Mouse (Mus musculus): ENCODE results near the gene B4galt3. TPM values are rescaled to one million over a fixed set of nuclear protein-coding genes. Genes with fewer than 3 reads are reported as not detected.

B4galt3 gene
- polyA plus RNA-seq, 1 experiment, result 55.1 TPM

DNA sequence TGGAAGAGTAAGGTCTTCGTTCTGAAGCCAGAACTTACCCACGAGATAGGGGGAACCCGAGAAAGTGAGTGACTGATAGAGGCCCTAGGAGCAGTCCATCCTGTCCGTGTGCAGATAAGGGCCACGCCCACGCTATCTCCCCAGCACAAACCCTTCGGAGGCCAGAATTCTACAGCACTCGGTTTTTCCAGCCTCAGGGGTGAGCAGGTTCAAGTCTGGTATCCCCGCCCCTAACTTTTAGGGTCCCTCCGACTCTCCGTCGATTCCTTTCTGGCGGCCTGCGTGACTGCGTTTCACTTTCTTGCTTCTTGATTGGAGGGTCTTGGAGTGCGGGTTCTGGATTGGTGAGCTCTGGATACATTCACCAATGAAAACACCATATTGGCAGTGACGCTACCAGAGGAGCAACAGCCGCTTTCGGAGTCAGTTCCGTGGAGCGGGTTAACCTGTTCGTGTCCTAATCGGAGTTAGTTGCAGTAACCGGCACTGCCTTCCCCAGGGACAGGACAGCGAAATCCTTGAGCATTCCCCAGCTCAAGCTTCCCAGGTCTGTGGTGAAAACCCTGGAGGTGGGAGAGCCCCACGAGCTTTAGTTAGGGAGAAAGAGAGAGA lies 10.9 kb downstream of the B4galt3 start, which contains the start of gene Ppox:
TSS of gene Ppox (minus strand) at position 271 of the 612 bp plus-strand sequence.
- peak; percentile 32 for TF ChIP-seq POLR2A (IDR thresholded peaks at IDR 0.05; ENCODE audit: low read depth, low read length)
- no peak for TF ChIP-seq CTCF (IDR thresholded peaks at IDR 0.05; ENCODE audit: borderline replicate concordance, insufficient read depth, low read length)
- H3K27ac ChIP-seq (ENCODE audit: insufficient read depth, low read length), result peak within 1 kb of the TSS; percentile 48
- peak within 1 kb of the TSS; percentile 68 for H3K4me3 ChIP-seq (ENCODE audit: insufficient read depth, low read length)
- H3K4me1 ChIP-seq (ENCODE audit: control insufficient read depth, insufficient read depth, low read length), result no peaks in the 10 kb centered on the region

DNA sequence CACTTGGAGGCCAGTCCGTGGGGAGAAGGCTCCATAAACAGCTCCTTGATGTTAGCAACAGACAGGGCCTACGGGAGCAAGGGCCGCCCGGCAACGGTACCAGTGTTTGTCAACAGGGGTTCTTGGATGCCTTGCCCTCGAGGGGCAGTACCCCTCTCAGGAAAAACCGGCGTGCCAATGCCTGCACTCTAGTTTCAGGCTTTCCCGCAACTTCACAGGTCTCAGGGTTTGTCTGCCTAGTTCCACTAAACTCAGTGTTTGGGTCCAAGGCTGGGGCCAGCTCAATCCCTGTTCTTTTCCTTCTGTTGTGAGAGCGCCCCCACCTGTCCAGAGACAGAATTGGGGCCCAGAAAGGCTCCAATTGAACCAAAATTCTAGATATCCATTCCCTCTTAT lies 11.4 kb downstream of the B4galt3 start:
- Histone ChIP-seq H3K4me3 (ENCODE audit: insufficient read depth, low read length) (peak overlapping the region; percentile 68), H3K4me1 (ENCODE audit: control insufficient read depth, insufficient read depth, low read length) (no peaks in the 10 kb centered on the region), H3K27ac (ENCODE audit: insufficient read depth, low read length) (peak overlapping the region; percentile 48)
- TF ChIP-seq POLR2A (IDR thresholded peaks at IDR 0.05; ENCODE audit: low read depth, low read length) (no peak; the same call in none of the 2 replicates), CTCF (IDR thresholded peaks at IDR 0.05; ENCODE audit: borderline replicate concordance, insufficient read depth, low read length) (0 out of 2 replicates have a peak, but pooled peaks have one; percentile 31)

DNA sequence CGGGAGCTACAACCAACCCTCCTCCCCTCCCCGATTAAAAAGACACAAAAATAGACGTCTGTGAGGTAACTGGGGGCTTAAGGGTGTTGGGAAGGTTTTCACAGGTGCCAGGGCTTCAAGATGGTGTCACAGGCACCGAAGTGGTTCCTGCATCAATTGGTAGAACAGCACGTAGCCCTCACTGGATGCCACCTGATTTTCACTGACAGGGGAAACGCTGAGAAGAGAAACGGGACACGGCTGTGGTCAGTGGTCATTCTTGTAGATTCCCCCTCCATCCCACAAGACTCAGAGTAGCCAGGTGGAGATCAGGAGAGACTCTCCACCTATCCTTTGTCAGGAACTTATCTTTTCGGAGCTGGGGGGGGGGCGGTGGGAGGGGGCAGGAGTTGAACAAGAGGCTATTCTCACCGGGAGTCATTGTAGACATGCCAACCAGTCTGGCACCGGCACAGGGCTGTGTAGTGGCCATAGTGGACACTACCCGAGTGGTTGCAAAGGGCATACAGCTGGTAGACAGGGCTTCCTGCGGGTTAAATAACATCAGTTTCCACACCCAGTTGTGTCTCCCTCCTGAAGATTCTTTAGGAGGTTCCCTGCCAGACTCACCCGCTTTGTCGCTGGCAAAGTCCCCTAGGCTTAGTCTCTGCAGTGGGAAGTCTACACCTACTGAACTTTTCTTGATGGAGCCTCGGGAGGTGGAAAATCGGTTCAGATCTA lies 12.1 kb downstream of the B4galt3 start:
- H3K27ac ChIP-seq (ENCODE audit: insufficient read depth, low read length), result no peak overlapping the region
- H3K4me3 ChIP-seq (ENCODE audit: insufficient read depth, low read length), result no peak overlapping the region
- TF ChIP-seq POLR2A (IDR thresholded peaks at IDR 0.05; ENCODE audit: low read depth, low read length) (no peak), CTCF (IDR thresholded peaks at IDR 0.05; ENCODE audit: borderline replicate concordance, insufficient read depth, low read length) (no peak)
- H3K4me1 ChIP-seq (ENCODE audit: control insufficient read depth, insufficient read depth, low read length), result no peaks in the 10 kb centered on the region

DNA sequence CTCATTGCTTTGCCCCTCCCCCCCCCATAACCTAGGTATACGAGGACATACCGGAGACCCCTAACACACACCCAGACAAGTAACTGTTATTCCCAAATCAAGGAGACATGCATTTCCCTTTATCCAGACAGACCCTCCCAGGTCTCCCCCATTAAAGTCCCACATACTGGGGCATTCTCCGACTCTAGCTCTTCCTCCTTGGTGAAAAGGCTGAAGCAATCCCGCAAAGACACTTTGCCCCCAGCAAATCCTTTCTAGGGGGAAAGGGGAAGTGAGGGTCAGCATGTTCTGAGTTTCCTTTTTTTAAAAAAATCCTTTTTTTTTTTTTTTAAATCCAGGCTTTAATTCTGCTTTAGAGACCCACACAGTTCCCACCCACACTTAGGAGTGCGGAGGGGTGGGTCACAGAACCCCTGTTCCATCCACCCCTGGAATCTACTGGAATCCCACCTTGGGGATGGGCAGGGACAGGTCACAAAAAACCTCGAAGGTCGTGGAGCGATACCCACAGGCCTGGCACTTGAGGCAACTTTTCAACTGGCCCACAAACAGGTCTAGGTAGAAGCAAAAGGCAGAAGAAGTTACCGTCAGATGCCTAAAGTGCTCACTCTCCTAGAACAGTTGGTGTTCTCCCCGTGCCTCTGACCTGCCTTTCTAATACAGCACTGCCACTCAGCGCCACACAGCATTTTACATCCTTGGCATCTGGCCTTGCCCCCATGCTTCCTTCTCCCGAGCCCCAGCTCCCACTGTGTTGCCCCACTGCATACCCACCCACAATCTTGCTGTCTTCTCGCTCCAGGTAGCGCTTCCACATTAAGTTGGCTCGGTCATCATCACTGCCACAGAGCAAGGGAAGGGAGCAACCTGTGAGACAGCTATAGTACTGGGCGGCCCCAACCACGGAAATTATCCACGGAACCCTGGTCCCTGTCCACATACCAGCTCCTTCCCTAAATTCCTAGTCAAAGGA lies 13.3 kb downstream of the B4galt3 start:
- Histone ChIP-seq H3K4me3 (ENCODE audit: insufficient read depth, low read length) (no peak overlapping the region), H3K27ac (ENCODE audit: insufficient read depth, low read length) (no peak overlapping the region), H3K4me1 (ENCODE audit: control insufficient read depth, insufficient read depth, low read length) (no peaks in the 10 kb centered on the region)
- TF ChIP-seq POLR2A (IDR thresholded peaks at IDR 0.05; ENCODE audit: low read depth, low read length) (no peak), CTCF (IDR thresholded peaks at IDR 0.05; ENCODE audit: borderline replicate concordance, insufficient read depth, low read length) (no peak)

DNA sequence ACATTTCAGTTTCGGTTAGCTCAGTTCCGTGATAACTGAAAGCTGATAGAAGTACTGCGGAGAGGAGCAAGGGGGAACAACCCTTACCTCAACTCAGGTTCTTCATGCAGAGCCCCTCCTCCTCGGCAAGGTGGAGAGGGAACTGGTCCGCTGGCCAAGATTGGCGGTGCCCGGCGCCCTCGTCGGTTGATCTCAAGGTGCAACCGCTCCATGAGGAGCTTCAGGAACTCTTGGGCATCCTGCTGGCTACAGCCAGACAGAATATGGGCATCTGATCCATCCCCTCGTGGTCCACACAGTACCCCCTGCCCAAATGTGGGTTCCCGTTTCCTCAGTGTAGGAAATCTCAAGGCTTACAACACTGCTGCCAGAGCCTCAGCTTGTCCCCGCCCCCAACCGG lies 14.4 kb downstream of the B4galt3 start:
- Histone ChIP-seq H3K27ac (ENCODE audit: insufficient read depth, low read length) (no peak overlapping the region), H3K4me3 (ENCODE audit: insufficient read depth, low read length) (no peak overlapping the region), H3K4me1 (ENCODE audit: control insufficient read depth, insufficient read depth, low read length) (no peaks in the 10 kb centered on the region)
- no peak for TF ChIP-seq POLR2A (IDR thresholded peaks at IDR 0.05; ENCODE audit: low read depth, low read length)
- no peak for TF ChIP-seq CTCF (IDR thresholded peaks at IDR 0.05; ENCODE audit: borderline replicate concordance, insufficient read depth, low read length)

DNA sequence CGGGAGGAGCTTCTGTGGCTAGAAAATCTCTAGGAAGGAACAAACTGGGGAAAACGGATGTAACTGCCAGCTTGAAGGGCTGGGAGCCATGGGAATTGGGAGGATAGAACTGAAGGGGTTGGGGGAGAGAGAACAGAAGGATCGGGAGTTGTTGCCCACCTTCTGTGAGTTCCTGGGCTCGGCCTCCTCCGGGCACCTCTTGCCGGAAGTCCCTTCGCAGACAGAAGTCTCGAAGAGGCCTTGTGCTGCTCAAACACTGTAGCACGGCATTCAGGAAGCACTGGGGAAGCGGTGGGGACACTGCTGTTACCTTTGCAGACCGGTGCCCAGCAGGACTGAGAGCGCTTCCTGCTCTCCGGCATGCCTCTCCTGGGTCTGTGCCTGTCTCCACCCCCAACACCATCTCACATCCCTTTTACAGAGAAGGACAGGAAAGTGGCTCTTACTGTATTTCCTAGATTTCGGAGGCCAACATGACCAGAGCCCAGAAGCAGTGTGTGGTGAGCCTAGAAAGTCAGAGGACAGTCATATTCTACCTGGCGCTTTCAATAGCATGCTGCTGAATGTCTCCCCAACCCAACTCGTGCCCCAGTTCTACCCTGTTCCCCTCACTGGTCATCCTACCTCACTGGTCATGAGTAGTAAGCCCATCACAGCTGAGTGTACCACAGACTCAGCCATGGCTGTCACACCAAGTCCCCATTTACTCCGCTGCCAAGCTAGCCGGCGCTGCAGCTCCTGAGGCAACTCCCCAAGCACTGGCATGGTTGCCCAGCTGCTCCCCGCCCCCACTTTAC lies 15.2 kb downstream of the B4galt3 start:
- no peaks in the 10 kb centered on the region for H3K4me1 ChIP-seq (ENCODE audit: control insufficient read depth, insufficient read depth, low read length)
- H3K27ac ChIP-seq (ENCODE audit: insufficient read depth, low read length), result no peak overlapping the region
- TF ChIP-seq POLR2A (IDR thresholded peaks at IDR 0.05; ENCODE audit: low read depth, low read length) (no peak), CTCF (IDR thresholded peaks at IDR 0.05; ENCODE audit: borderline replicate concordance, insufficient read depth, low read length) (no peak)
- H3K4me3 ChIP-seq (ENCODE audit: insufficient read depth, low read length), result no peak overlapping the region

DNA sequence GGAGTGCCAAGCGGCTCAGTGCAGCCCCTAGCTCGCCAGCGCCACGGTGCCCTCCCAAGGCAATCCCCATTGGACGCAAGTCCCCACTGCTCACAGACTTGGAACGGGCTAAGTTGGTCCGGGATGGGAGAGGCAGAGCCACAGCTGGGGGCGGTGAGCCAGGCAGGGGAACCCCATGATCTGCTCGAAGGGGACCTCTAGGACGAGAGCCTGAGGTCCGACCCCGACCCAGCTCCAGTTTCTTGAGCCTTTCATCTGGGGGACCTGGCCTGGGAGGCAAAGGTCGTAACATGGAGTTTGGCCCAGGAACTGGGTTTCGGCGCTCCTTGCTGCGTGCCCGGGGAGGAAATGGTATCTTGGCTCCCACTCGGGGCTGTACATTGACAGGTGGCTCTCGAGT lies 16.4 kb downstream of the B4galt3 start:
- no peak for TF ChIP-seq POLR2A (IDR thresholded peaks at IDR 0.05; ENCODE audit: low read depth, low read length)
- no peak for TF ChIP-seq CTCF (IDR thresholded peaks at IDR 0.05; ENCODE audit: borderline replicate concordance, insufficient read depth, low read length)
- no peaks in the 10 kb centered on the region for H3K4me1 ChIP-seq (ENCODE audit: control insufficient read depth, insufficient read depth, low read length)
- no peak overlapping the region for H3K4me3 ChIP-seq (ENCODE audit: insufficient read depth, low read length)
- H3K27ac ChIP-seq (ENCODE audit: insufficient read depth, low read length), result no peak overlapping the region

DNA sequence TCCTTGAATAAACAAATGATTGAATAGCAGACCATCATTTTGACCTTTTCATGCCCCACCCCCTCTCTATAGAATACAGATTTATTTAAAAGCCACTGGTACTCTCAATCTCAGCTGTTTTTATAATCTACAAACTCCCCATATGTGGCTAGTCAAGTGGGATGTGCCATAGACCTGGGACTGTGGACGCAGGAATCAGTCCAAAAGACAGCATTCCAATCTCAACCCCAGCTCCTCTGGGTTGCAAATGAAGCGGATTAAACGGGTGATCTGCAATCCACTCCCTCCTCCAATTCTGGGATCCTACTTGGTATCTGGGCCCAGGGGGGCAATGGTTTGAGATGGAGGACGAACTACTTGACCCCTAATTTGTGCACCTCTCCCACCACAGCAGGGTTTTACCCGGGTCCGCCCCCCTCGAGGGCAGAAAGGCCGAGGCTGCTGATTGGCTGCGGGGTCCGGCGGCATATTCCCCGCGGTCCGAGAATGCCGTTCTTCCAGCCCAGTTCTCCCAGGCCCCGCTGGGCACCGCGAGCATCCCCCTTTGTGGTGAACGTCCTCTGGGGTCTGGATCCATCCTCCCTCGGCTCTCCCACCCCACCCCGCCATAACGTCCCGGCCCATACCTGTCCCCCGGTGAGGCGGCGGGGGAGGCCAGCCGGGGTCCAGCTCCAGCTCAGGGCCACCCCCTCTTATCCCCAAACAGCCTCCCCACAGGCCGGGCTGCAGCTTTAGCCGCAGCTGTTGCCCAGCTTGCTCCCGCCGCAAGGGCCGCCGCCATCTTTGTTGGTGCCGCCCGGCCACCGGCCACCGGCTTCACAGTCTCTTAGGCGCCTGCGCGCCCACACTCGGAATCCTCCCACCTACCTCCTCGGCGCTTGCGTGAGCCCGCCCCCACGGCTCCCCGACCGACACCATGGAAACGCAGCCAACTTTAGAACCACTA lies 17.3 kb downstream of the B4galt3 start, which contains the start of gene Usp21:
TSS of gene Usp21 (minus strand) at position 856 of the 946 bp plus-strand sequence.
- Histone ChIP-seq H3K4me3 (ENCODE audit: insufficient read depth, low read length) (peak within 1 kb of the TSS; percentile 78), H3K27ac (ENCODE audit: insufficient read depth, low read length) (peak within 1 kb of the TSS; percentile 54), H3K4me1 (ENCODE audit: control insufficient read depth, insufficient read depth, low read length) (no peaks in the 10 kb centered on the region)
- peak; percentile 83 for TF ChIP-seq POLR2A (IDR thresholded peaks at IDR 0.05; ENCODE audit: low read depth, low read length)
- no peak for TF ChIP-seq CTCF (IDR thresholded peaks at IDR 0.05; ENCODE audit: borderline replicate concordance, insufficient read depth, low read length)
